Mouse (Mus musculus) MEL-GATA-1-ER (cell line): Measurements from ENCODE around the gene Ankrd35.

ENCODE experiments used
- DNase-seq: peaks from one replicate; pipeline ENCODE4 v3.0.0-alpha.2; 2012; ENCODE audit warnings: low read depth; ENCODE audit errors: extremely low read depth

Gene Ankrd35

GRCm38 (mm10) chr3:96669727-96670468 lies at the start of gene Ankrd35:
Gene Ankrd35 (plus strand): TSS chr3:96670131.
- peak; percentile 98 for DNase-seq

- no peak for DNase-seq
Measured at GRCm38 (mm10) chr3:96623201-96623600, 46.7 kb upstream of the Ankrd35 start.

- peak; percentile 100 for DNase-seq
Measured at GRCm38 (mm10) chr3:96629729-96630600, 40.0 kb upstream of the Ankrd35 start, which contains the start of gene Rbm8a. Gene Rbm8a (plus strand): TSS chr3:96629933.

GRCm38 (mm10) chr3:96632058-96632457 lies 37.9 kb upstream of the Ankrd35 start:
- no peak for DNase-seq

- peak; percentile 24 for DNase-seq
Measured at GRCm38 (mm10) chr3:96634015-96634414, 35.9 kb upstream of the Ankrd35 start.

- peak; percentile 95 for DNase-seq
Measured at GRCm38 (mm10) chr3:96634928-96635879, 34.7 kb upstream of the Ankrd35 start, which contains the start of the genes Pex11b and Gm42957. Gene Pex11b (plus strand): TSS chr3:96635376. Gene Gm42957 (plus strand): TSS chr3:96635474.

GRCm38 (mm10) chr3:96635906-96636305 lies 34.0 kb upstream of the Ankrd35 start:
- DNase-seq = peak; percentile 47

- DNase-seq = no peak
Measured at GRCm38 (mm10) chr3:96636448-96636847, 33.5 kb upstream of the Ankrd35 start.

- DNase-seq = peak; percentile 81
Measured at GRCm38 (mm10) chr3:96639219-96639618, 30.7 kb upstream of the Ankrd35 start.

- DNase-seq = peak; percentile 39
Measured at GRCm38 (mm10) chr3:96645018-96645649, 24.8 kb upstream of the Ankrd35 start, which contains the start of gene Itga10. Gene Itga10 (plus strand): TSS chr3:96645584.

- no peak for DNase-seq
Measured at GRCm38 (mm10) chr3:96647365-96647764, 22.6 kb upstream of the Ankrd35 start.

GRCm38 (mm10) chr3:96660901-96661300 lies 9.0 kb upstream of the Ankrd35 start:
- peak; percentile 76 for DNase-seq

- DNase-seq = no peak
Measured at GRCm38 (mm10) chr3:96662731-96663316, 7.1 kb upstream of the Ankrd35 start.

GRCm38 (mm10) chr3:96663432-96664239 lies 6.3 kb upstream of the Ankrd35 start:
- peak; percentile 77 for DNase-seq

GRCm38 (mm10) chr3:96665732-96666363 lies 4.1 kb upstream of the Ankrd35 start:
- peak; percentile 46 for DNase-seq

- no peak for DNase-seq
Measured at GRCm38 (mm10) chr3:96666916-96667315, 3.0 kb upstream of the Ankrd35 start.

GRCm38 (mm10) chr3:96667316-96667715 lies 2.6 kb upstream of the Ankrd35 start:
- peak; percentile 62 for DNase-seq

GRCm38 (mm10) chr3:96668424-96669067 lies 1.4 kb upstream of the Ankrd35 start:
- DNase-seq = no peak
